21 mouse cellular contexts compared by ENCODE assay signal in the genomic region with DNA sequence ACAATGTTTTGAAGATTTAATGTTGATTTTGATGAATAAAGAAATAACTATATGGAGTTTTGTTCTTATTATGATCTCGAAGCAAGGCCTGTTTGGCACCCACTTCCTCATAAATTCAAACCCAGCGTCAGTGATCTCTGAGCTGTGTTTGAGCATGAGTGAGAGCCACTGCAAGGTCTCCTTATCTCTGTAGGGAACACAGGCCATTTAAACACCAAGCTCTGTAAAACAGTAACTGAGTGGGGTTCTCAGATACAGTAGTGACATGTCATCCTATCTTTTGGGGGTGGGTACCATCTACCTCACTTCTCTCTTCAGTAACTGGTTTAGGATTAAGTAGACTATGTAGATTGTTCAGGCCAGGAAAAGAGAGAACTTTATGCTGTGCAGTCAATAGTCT. TPM values are rescaled to one million over a fixed set of nuclear protein-coding genes. Genes with fewer than 3 reads are reported as not detected.
DNase-seq lines count a peak whose midpoint lies in the region; ATAC-seq lines count a peak whose summit lies in the region.
"Had no signal": no experiment of that assay in that cellular context is flagged by ENCODE, and none has a peak within 500 bp of the region (broad histone marks: within the 10 kb centered on the region; RNA-seq: fewer than 3 reads in every experiment).

No protein-coding gene starts in this region.

- no peaks in the 10 kb centered on the region for H3K9me3 ChIP-seq in liver, embryonic 11.5 days (ENCODE audit: control insufficient read depth, low read length)
- H3K9me3 ChIP-seq in liver, embryonic 13.5 days (replicated peaks): no peaks in the 10 kb centered on the region
- H3K9me3 ChIP-seq in liver, embryonic 16.5 days (replicated peaks; ENCODE audit: control insufficient read depth, low read length): no peaks in the 10 kb centered on the region
- no peaks in the 10 kb centered on the region for H3K9me3 ChIP-seq in hindbrain, embryonic 12.5 days (replicated peaks)
- H3K9me3 ChIP-seq: embryonic facial prominence, embryonic 10.5 days; embryonic facial prominence, embryonic 12.5 days; forebrain, embryonic 13.5 days; forebrain, embryonic 15.5 days had no signal

- no peaks in the 10 kb centered on the region for H3K4me1 ChIP-seq in liver, embryonic 11.5 days (replicated peaks; ENCODE audit: control insufficient read depth, insufficient read depth, low read length)
- H3K4me1 ChIP-seq in liver, embryonic 13.5 days (replicated peaks): 0 out of 2 replicates have a peak, but pooled peaks cover 7% of the 10 kb centered on the region
- no peaks in the 10 kb centered on the region; the same call in 1 of the 2 replicates for H3K4me1 ChIP-seq in liver, embryonic 16.5 days (ENCODE audit: control insufficient read depth, low read depth, low read length)
- no peaks in the 10 kb centered on the region for H3K4me1 ChIP-seq in hindbrain, embryonic 12.5 days
- H3K4me1 ChIP-seq: embryonic facial prominence, embryonic 10.5 days; embryonic facial prominence, embryonic 12.5 days; forebrain, embryonic 13.5 days; forebrain, embryonic 15.5 days had no signal

- no peak for DNase-seq in liver, embryonic 11.5 days (ENCODE audit: low spot score)
- DNase-seq in liver: no peak
- DNase-seq in MEL-GATA-1-ER (ENCODE audit: extremely low read depth, low read depth): peak; percentile 53
- DNase-seq in liver, embryonic 13.5 days: no peak
- DNase-seq in left cerebral cortex, adult 8-10 months (ENCODE audit: low spot score in 2 of 2): no peak
- no peak for DNase-seq in neural tube, embryonic 10.5 days (ENCODE audit: extremely low spot score, low spot score)
- DNase-seq: adrenal gland, adult 2 months; adrenal gland, postnatal 10 days; adrenal gland, postnatal 25 days; cerebellum, adult 11 months; cerebellum, adult 18-20 months; cerebellum, adult 8-10 months; cerebellum, adult 9-11 months; cerebellum, postnatal 14 days; forebrain, postnatal 0 days had no signal

- H3K27ac ChIP-seq in liver, embryonic 11.5 days (ENCODE audit: low read depth, low read length): no peak overlapping the region
- peak overlapping the region; percentile 43; the same call in 1 of the 2 replicates for H3K27ac ChIP-seq in liver, embryonic 13.5 days
- peak overlapping the region; percentile 43 for H3K27ac ChIP-seq in liver, embryonic 16.5 days (ENCODE audit: low read length)
- H3K27ac ChIP-seq in hindbrain, embryonic 12.5 days: no peak overlapping the region
- H3K27ac ChIP-seq: embryonic facial prominence, embryonic 10.5 days; embryonic facial prominence, embryonic 12.5 days; forebrain, embryonic 13.5 days; forebrain, embryonic 15.5 days had no signal

- no peak overlapping the region for H3K4me3 ChIP-seq in liver, embryonic 11.5 days (ENCODE audit: low read depth, low read length)
- no peak overlapping the region for H3K4me3 ChIP-seq in liver, embryonic 13.5 days (replicated peaks)
- H3K4me3 ChIP-seq in liver, embryonic 16.5 days (ENCODE audit: low read depth, low read length): no peak overlapping the region
- H3K4me3 ChIP-seq in hindbrain, embryonic 12.5 days: no peak overlapping the region
- H3K4me3 ChIP-seq: embryonic facial prominence, embryonic 10.5 days; embryonic facial prominence, embryonic 12.5 days; forebrain, embryonic 13.5 days; forebrain, embryonic 15.5 days had no signal

- H3K9ac ChIP-seq in liver, embryonic 11.5 days (ENCODE audit: low read depth, low read length): no peak overlapping the region
- H3K9ac ChIP-seq in liver, embryonic 13.5 days: no peak overlapping the region
- no peak overlapping the region for H3K9ac ChIP-seq in liver, embryonic 16.5 days (ENCODE audit: low read depth, low read length)
- H3K9ac ChIP-seq in hindbrain, embryonic 12.5 days: no peak overlapping the region
- H3K9ac ChIP-seq: embryonic facial prominence, embryonic 12.5 days; forebrain, embryonic 13.5 days; forebrain, embryonic 15.5 days; forebrain, postnatal 0 days had no signal

- ATAC-seq in liver, embryonic 11.5 days (replicated peaks; ENCODE audit: low FRiP score): peak; percentile 37; the same call in 1 of the 2 replicates
- peak; percentile 61 for ATAC-seq in liver, embryonic 13.5 days (ENCODE audit: low read depth)
- peak; percentile 77 for ATAC-seq in liver, embryonic 16.5 days (ENCODE audit: low read depth)
- ATAC-seq in hindbrain, embryonic 12.5 days (ENCODE audit: low FRiP score): no peak
- ATAC-seq: forebrain, embryonic 13.5 days; forebrain, embryonic 15.5 days; forebrain, postnatal 0 days had no signal

- H3K36me3 ChIP-seq in liver, embryonic 11.5 days (ENCODE audit: control insufficient read depth, insufficient read depth, low read length): no peaks in the 10 kb centered on the region
- no peaks in the 10 kb centered on the region for H3K36me3 ChIP-seq in liver, embryonic 13.5 days
- no peaks in the 10 kb centered on the region for H3K36me3 ChIP-seq in liver, embryonic 16.5 days (ENCODE audit: control insufficient read depth, insufficient read depth)
- H3K36me3 ChIP-seq in hindbrain, embryonic 12.5 days: no peaks in the 10 kb centered on the region
- H3K36me3 ChIP-seq: embryonic facial prominence, embryonic 10.5 days; embryonic facial prominence, embryonic 12.5 days; forebrain, embryonic 15.5 days had no signal

- H3K27me3 ChIP-seq in liver, embryonic 11.5 days (replicated peaks; ENCODE audit: control insufficient read depth, insufficient read depth, low read length): no peaks in the 10 kb centered on the region
- H3K27me3 ChIP-seq in liver, embryonic 13.5 days: no peaks in the 10 kb centered on the region
- H3K27me3 ChIP-seq in liver, embryonic 16.5 days (ENCODE audit: control insufficient read depth, insufficient read depth, low read depth, low read length): no peaks in the 10 kb centered on the region
- no peaks in the 10 kb centered on the region for H3K27me3 ChIP-seq in hindbrain, embryonic 12.5 days
- H3K27me3 ChIP-seq: embryonic facial prominence, embryonic 12.5 days; forebrain, embryonic 13.5 days; forebrain, embryonic 15.5 days had no signal

- WGBS in liver, embryonic 11.5 days: 59% methylated on average over 2 of the region's 2 CpGs
- 40% methylated on average over 2 of the region's 2 CpGs for WGBS in liver, embryonic 13.5 days (ENCODE audit: insufficient replicate concordance)
- WGBS in liver, embryonic 16.5 days (ENCODE audit: insufficient replicate concordance): 26% methylated on average over 2 of the region's 2 CpGs
- 86% methylated on average over 2 of the region's 2 CpGs for WGBS in hindbrain, embryonic 12.5 days

- no peak overlapping the region for H3K4me2 ChIP-seq in liver, embryonic 11.5 days
- H3K4me2 ChIP-seq in liver, embryonic 13.5 days: no peak overlapping the region
- H3K4me2 ChIP-seq in liver, embryonic 16.5 days (ENCODE audit: low read depth, low read length): no peak overlapping the region
- H3K4me2 ChIP-seq in hindbrain, embryonic 12.5 days (replicated peaks): no peak overlapping the region
- H3K4me2 ChIP-seq: embryonic facial prominence, embryonic 12.5 days; forebrain, embryonic 13.5 days; forebrain, embryonic 15.5 days had no signal

RNA-seq across cellular contexts. Expression of a gene that starts 20.4 kb away (rescaled TPM):
- 3.2 and 3.3 TPM in 2 replicates for polyA plus RNA-seq in liver, embryonic 11.5 days (2014; fragmentation: Nextera tagmentation; extraction: Ambion mirVana)
- polyA plus RNA-seq in liver, embryonic 13.5 days (2015; fragmentation: Nextera tagmentation; extraction: Ambion mirVana): 1.1 and 1.4 TPM in 2 replicates
- 1.5 and 1.6 TPM in 2 replicates for polyA plus RNA-seq in liver, embryonic 16.5 days (2015; fragmentation: Nextera tagmentation; extraction: Ambion mirVana)
- 10 to 100 TPM; 24.7 to 31.9 (median 29.3) TPM for total RNA-seq in left cerebral cortex, adult 8-10 months (2022)
- polyA plus RNA-seq in hindbrain, embryonic 12.5 days (2016; fragmentation: Nextera tagmentation; extraction: Ambion mirVana): 2.6 and 2.9 TPM in 2 replicates

Comparison
In these comparisons a context has a peak if more than half of its experiments do, and no peak if none do; other contexts are left out.
1. H3K27ac ChIP-seq: peak in liver, embryonic 13.5 days (single experiment) and liver, embryonic 16.5 days (single experiment); none in liver, embryonic 11.5 days (single experiment) and hindbrain, embryonic 12.5 days (single experiment).